Mouse (Mus musculus) lung, adult 2 months (tissue): ENCODE measurements at regions not wholly inside any gene's neighbourhood (a gene's known extent, or its start where the extent isn't known, plus 50 kb on each side); places are given as distances from the start of the nearest gene placed in this dataset.

Experiments used
- CTCF ChIP-seq: fragments of 200-500 bp; IDR thresholded peaks from 2 replicates; pipeline ENCODE4 v1.5.1; 2011; ENCODE audit warnings: mild to moderate bottlenecking, low read length, control low read depth; ENCODE audit not compliant: insufficient read depth
- POLR2A ChIP-seq: fragments of 200-500 bp; IDR thresholded peaks from 2 replicates; pipeline ENCODE4 v1.6.1; 2011; ENCODE audit warnings: low read depth, mild to moderate bottlenecking, control low read depth, low read length, borderline replicate concordance; ENCODE audit errors: extremely low read depth

- no peak for TF ChIP-seq POLR2A
- no peak for TF ChIP-seq CTCF
These were observed 60.0 kb upstream of the Mbip start for GRCm38 (mm10) chr12:56405658-56406057.
